Mouse (Mus musculus): ENCODE measurements around the gene Disp2.
A peak's percentile ranks its signal among the peaks of the same experiment; 100 is the strongest.

Disp2 gene

GRCm38 (mm10) chr2:118786525-118786924 is 7.0 kb downstream of the Disp2 start:
- no peak for DNase-seq (ENCODE audit: low spot score)

GRCm38 (mm10) chr2:118789501-118789900 is 10.0 kb downstream of the Disp2 start:
- no peak for DNase-seq (ENCODE audit: low spot score)

- no peak for DNase-seq (ENCODE audit: low spot score)
Measured at GRCm38 (mm10) chr2:118790221-118790550, 10.7 kb downstream of the Disp2 start.

GRCm38 (mm10) chr2:118790551-118791525 is 11.3 kb downstream of the Disp2 start:
- no peak for DNase-seq (ENCODE audit: low spot score)

- DNase-seq (ENCODE audit: low spot score), result no peak
Measured at GRCm38 (mm10) chr2:118791591-118792258, 12.2 kb downstream of the Disp2 start.

GRCm38 (mm10) chr2:118792259-118792613 is 12.7 kb downstream of the Disp2 start:
- no peak for DNase-seq (ENCODE audit: low spot score)

GRCm38 (mm10) chr2:118793636-118794035 is 14.1 kb downstream of the Disp2 start:
- no peak for DNase-seq (ENCODE audit: low spot score)

- DNase-seq (ENCODE audit: low spot score), result no peak
Measured at GRCm38 (mm10) chr2:118802542-118803118, 23.1 kb downstream of the Disp2 start.

- no peak for DNase-seq (ENCODE audit: low spot score)
Measured at GRCm38 (mm10) chr2:118804474-118804873, 25.0 kb downstream of the Disp2 start.

GRCm38 (mm10) chr2:118805137-118805536 is 25.6 kb downstream of the Disp2 start:
- no peak for DNase-seq (ENCODE audit: low spot score)

- DNase-seq (ENCODE audit: low spot score), result no peak
Measured at GRCm38 (mm10) chr2:118805756-118806155, 26.2 kb downstream of the Disp2 start.

- no peak for DNase-seq (ENCODE audit: low spot score)
Measured at GRCm38 (mm10) chr2:118806860-118807259, 27.3 kb downstream of the Disp2 start.

GRCm38 (mm10) chr2:118810861-118811260 is 31.3 kb downstream of the Disp2 start:
- no peak for DNase-seq (ENCODE audit: low spot score)

GRCm38 (mm10) chr2:118812724-118813123 is 33.2 kb downstream of the Disp2 start:
- no peak for DNase-seq (ENCODE audit: low spot score)

- DNase-seq (ENCODE audit: low spot score), result peak; percentile 73
Measured at GRCm38 (mm10) chr2:118813981-118814836, 34.7 kb downstream of the Disp2 start, which contains the start of gene Knstrn. Gene Knstrn, plus strand, starts transcription at chr2:118814003.

GRCm38 (mm10) chr2:118822800-118823199 is 43.3 kb downstream of the Disp2 start:
- DNase-seq (ENCODE audit: low spot score), result no peak

- no peak for DNase-seq (ENCODE audit: low spot score)
Measured at GRCm38 (mm10) chr2:118824396-118824795, 44.9 kb downstream of the Disp2 start.

GRCm38 (mm10) chr2:118829096-118829495 is 49.6 kb downstream of the Disp2 start:
- DNase-seq (ENCODE audit: low spot score), result no peak

- DNase-seq (ENCODE audit: low spot score), result no peak
Measured at GRCm38 (mm10) chr2:118834061-118834460, 54.5 kb downstream of the Disp2 start.

- DNase-seq (ENCODE audit: low spot score), result no peak
Measured at GRCm38 (mm10) chr2:118835115-118835514, 55.6 kb downstream of the Disp2 start.

GRCm38 (mm10) chr2:118838330-118838729 is 58.8 kb downstream of the Disp2 start:
- DNase-seq (ENCODE audit: low spot score), result no peak

- no peak for DNase-seq (ENCODE audit: low spot score)
Measured at GRCm38 (mm10) chr2:118841186-118841585, 61.7 kb downstream of the Disp2 start.
